Mouse (Mus musculus) lung, postnatal 0 days (tissue): Measurements from ENCODE around the gene Olfr15. TPM values are rescaled to one million over a fixed set of nuclear protein-coding genes. Genes with fewer than 3 reads are reported as not detected.
A peak's percentile ranks its signal among the peaks of the same experiment; 100 is the strongest.
"Not testable (repeated sequence)": the region's sequence is repeated elsewhere in the genome, so short reads cannot be mapped to it uniquely, and the experiment has no call there.

Experiments used
- ATAC-seq: fragments of 200-750 bp; cut with Nextera tagmentation; 2 replicates; pipeline ENCODE4 v1.8.0; 2017; ENCODE audit warnings: moderate library complexity
- DNase-seq: peaks from one replicate; pipeline ENCODE4 v3.0.0-alpha.2; 2016; ENCODE audit warnings: low spot score
- H3K27ac ChIP-seq: fragments of 300-500 bp; sonication (generic); 2 replicates; pipeline ENCODE4 v1.5.1; 2014; ENCODE audit warnings: antibody characterized with exemption, mild to moderate bottlenecking, low read length, mixed read lengths
- H3K27me3 ChIP-seq: fragments of 300-500 bp; sonication (generic); replicated peaks from 2 replicates; pipeline ENCODE4 v1.6.1; 2014; ENCODE audit warnings: low read length, mixed read lengths; ENCODE audit not compliant: insufficient read depth
- H3K36me3 ChIP-seq: fragments of 300-500 bp; sonication (generic); 2 replicates; pipeline ENCODE4 v1.6.1; 2014; ENCODE audit warnings: low read length, mixed read lengths; ENCODE audit not compliant: insufficient read depth
- H3K4me1 ChIP-seq: fragments of 300-500 bp; sonication (generic); 2 replicates; pipeline ENCODE4 v1.6.1; 2014; ENCODE audit warnings: antibody characterized with exemption, low read depth, low read length, mixed read lengths; ENCODE audit not compliant: insufficient read depth
- H3K4me2 ChIP-seq: fragments of 300-500 bp; sonication (generic); replicated peaks from 2 replicates; pipeline ENCODE4 v1.6.1; 2014; ENCODE audit warnings: low read depth, mild to moderate bottlenecking, low read length, moderate library complexity, mixed read lengths
- H3K4me3 ChIP-seq: fragments of 300-500 bp; sonication (generic); 2 replicates; pipeline ENCODE4 v1.5.1; 2014; ENCODE audit warnings: low read depth, low read length
- H3K9ac ChIP-seq: fragments of 300-500 bp; sonication (generic); replicated peaks from 2 replicates; pipeline ENCODE4 v1.6.1; 2014; ENCODE audit warnings: low read depth, mild to moderate bottlenecking
- H3K9me3 ChIP-seq: fragments of 300-500 bp; sonication (generic); 2 replicates; pipeline ENCODE4 v1.6.1; 2016; ENCODE audit warnings: low read length, mixed read lengths
- CTCF ChIP-seq: IDR thresholded peaks from 2 replicates; pipeline ENCODE4 v1.5.1; 2016; ENCODE audit warnings: antibody characterized with exemption, mild to moderate bottlenecking
- EP300 ChIP-seq: IDR thresholded peaks from 2 replicates; pipeline ENCODE4 v1.6.1; 2016; ENCODE audit warnings: antibody characterized with exemption, mild to moderate bottlenecking, control low read depth
- WGBS: fragments of 180-500 bp; shearing (Covaris S2); extraction: QIAGEN DNeasy Blood & Tissue Kit; methylation state at CpG from one replicate; pipeline ENCODE4 v1.1.7; 2014; 5-methylcytosine and 5-hydroxymethylcytosine counted together
- polyA plus RNA-seq: library from polyadenylated mRNA; unstranded; fragments of >200 nt; fragmentation: Nextera tagmentation; extraction: Ambion mirVana; gene quantifications from 2 replicates; pipeline ENCODE4 v1.2.1, GENCODE M21; 2015

Gene Olfr15
- not detected in 2 replicates for polyA plus RNA-seq

DNA sequence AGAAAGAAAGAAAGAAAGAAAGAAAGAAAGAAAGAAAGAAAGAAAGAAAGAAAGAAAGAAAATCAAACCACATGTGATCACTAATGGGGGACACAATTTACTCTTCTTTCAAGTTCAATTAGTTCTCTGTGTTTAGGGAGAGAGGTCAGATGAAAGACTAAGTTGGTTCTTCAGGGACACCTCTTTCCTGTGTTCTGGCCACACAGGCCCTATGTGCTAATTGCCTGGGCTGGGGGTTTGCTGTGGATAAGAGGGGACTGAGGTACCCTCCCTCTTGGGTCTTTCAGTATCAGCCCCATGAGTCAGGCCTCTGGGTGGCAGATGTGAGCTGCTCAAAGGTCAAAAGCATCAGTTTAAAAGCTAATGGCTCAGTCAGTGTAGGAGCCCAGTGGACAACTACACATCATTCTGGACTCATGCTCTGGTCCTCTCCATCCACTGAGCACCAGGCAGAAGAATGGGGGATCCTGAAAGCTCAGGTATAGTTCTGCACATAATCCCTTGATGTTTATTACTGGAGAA is at the start of gene Olfr15:
TSS of gene Olfr15 (plus strand) at position 291 of the 522 bp plus-strand sequence.
- Histone ChIP-seq H3K4me1 (no peaks in the 10 kb centered on the region), H3K4me2 (no peak within 1 kb of the TSS), H3K9me3 (no peaks in the 10 kb centered on the region), H3K9ac (no peak within 1 kb of the TSS), H3K36me3 (no peaks in the 10 kb centered on the region), H3K4me3 (no peak within 1 kb of the TSS), H3K27ac (no peak within 1 kb of the TSS), H3K27me3 (no peaks in the 10 kb centered on the region)
- TF ChIP-seq EP300 (no peak), CTCF (peak; percentile 31)
- DNase-seq, result no peak
- ATAC-seq, result no peak

DNA sequence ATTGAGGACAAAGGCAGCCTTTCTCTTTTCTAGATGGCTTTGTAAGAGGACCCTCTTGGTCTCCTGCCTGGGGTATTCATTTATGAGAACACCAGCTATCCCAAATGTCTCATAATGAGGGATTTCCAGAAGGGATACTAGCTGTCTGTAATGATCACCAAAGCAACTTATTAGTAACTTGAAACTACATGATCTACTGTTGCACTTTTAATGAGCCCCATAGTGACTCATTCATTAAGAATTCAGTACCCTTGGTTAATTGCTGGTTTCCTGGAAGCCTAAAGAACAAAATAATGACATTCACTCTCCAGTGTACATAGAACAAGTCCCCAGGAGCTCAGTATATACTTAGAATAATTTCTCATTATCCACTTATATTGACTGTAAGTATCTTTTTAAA is 49.4 kb upstream of the Olfr15 start:
- Histone ChIP-seq H3K9me3 (no peaks in the 10 kb centered on the region), H3K27me3 (no peaks in the 10 kb centered on the region), H3K36me3 (no peaks in the 10 kb centered on the region), H3K27ac (no peak overlapping the region), H3K4me2 (no peak overlapping the region), H3K9ac (no peak overlapping the region), H3K4me3 (no peak overlapping the region), H3K4me1 (no peaks in the 10 kb centered on the region)
- TF ChIP-seq EP300, result no peak
- TF ChIP-seq CTCF, result no peak
- DNase-seq (no peak), ATAC-seq (no peak)

DNA sequence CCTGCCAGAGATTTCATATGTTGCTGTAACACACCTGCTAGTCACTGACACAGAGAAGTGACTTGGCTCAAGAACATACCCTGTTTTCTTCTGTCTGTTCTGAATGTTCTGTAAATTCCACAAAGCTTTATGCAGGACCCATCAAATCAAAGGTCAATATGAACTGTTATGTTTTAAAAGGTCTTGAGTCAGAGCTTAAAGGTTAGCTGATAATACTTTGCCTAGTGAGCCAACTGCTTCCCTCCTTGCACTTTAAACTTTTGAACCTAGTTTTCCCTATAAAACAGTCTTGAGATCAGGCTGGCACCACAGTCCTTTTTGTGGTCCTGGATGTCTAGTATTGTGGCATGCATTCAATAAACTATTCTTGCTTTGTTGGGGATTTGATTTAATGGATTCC is 42.3 kb upstream of the Olfr15 start:
- no peaks in the 10 kb centered on the region for H3K9me3 ChIP-seq
- no peaks in the 10 kb centered on the region for H3K27me3 ChIP-seq
- DNase-seq, result no peak
- no peaks in the 10 kb centered on the region for H3K36me3 ChIP-seq
- no peak for TF ChIP-seq CTCF
- no peak for ATAC-seq
- H3K4me3 ChIP-seq, result no peak overlapping the region
- H3K27ac ChIP-seq, result no peak overlapping the region
- H3K4me1 ChIP-seq, result no peaks in the 10 kb centered on the region
- no peak overlapping the region for H3K4me2 ChIP-seq
- H3K9ac ChIP-seq, result no peak overlapping the region

DNA sequence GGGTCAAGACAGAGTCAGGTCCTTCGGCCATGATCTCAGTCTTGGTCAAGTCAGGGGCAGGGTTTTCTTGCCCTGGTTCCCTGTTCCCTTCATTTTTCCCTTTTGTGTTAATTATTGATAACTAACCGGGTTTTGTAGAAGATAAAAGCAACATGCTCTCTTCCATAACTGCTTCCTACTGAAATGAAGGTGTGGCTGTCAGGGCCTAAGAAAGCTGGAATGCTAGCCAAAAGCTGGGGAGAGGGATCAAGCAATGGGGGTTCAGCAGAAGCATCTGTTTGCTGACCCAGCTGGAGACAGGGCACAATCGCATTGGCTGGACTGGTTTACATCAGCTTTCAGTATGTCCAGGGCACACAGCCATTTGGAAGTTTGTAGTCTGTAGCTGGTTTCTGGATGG is 22.5 kb upstream of the Olfr15 start:
- H3K27me3 ChIP-seq, result no peaks in the 10 kb centered on the region
- H3K4me1 ChIP-seq, result no peaks in the 10 kb centered on the region
- no peak for TF ChIP-seq EP300
- no peak for TF ChIP-seq CTCF
- no peaks in the 10 kb centered on the region for H3K36me3 ChIP-seq
- no peaks in the 10 kb centered on the region for H3K9me3 ChIP-seq
- no peak overlapping the region for H3K4me2 ChIP-seq
- H3K27ac ChIP-seq, result no peak overlapping the region
- DNase-seq (no peak), ATAC-seq (no peak)
- H3K9ac ChIP-seq, result no peak overlapping the region
- 80% methylated on average over 3 of the region's 3 CpGs for WGBS
- no peak overlapping the region for H3K4me3 ChIP-seq

DNA sequence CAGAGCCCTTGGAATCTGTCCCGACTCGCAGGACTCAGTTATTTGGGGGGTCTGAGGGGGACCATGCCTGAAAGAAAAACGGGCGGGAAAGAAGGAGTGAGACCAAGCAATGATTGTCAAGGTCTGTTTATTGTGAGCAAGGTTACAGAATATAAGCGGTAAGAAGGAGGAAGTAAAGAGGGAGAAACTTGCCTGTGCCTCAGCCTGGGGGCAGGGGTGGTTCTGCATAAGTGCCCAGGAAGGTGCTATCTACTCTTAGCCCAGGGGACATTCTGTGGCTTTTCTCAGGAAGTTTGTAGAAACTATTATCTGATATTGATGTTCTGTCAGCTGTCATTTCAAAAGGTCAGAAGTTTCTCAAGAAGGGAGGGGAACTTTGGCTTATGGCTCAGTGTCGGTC is 16.0 kb upstream of the Olfr15 start:
- not testable (repeated sequence) for H3K4me2 ChIP-seq, H3K9ac ChIP-seq, H3K4me3 ChIP-seq, ATAC-seq, H3K27me3 ChIP-seq, DNase-seq, H3K4me1 ChIP-seq, H3K36me3 ChIP-seq, H3K27ac ChIP-seq, H3K9me3 ChIP-seq
- WGBS, result 77% methylated on average over 6 of the region's 6 CpGs

DNA sequence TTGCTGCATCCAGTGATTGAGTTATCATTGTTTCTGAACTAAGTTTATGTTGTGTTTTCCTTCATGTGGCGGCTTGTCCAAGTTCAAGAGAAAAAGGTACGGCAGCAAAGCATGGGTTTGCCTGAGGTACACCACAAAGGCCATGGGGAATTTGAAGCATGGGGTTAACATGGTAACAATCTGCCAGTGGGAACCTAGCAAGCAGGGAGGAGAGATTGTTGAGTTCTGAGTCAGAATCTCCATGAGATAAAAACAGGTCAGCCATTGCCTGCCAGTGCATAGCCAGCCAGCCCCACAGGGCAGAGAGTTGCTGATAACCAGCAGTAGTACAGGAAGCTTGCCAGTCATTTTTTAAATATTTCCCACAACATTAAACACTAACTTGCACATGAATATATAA is 10.5 kb upstream of the Olfr15 start:
- Histone ChIP-seq H3K36me3 (no peaks in the 10 kb centered on the region), H3K9ac (no peak overlapping the region), H3K27ac (no peak overlapping the region), H3K4me2 (no peak overlapping the region), H3K9me3 (no peaks in the 10 kb centered on the region), H3K4me3 (no peak overlapping the region), H3K27me3 (no peaks in the 10 kb centered on the region), H3K4me1 (no peaks in the 10 kb centered on the region)
- ATAC-seq, result no peak
- DNase-seq, result no peak
- 92% methylated on average over 2 of the region's 2 CpGs for WGBS
- TF ChIP-seq EP300 (no peak), CTCF (no peak)

DNA sequence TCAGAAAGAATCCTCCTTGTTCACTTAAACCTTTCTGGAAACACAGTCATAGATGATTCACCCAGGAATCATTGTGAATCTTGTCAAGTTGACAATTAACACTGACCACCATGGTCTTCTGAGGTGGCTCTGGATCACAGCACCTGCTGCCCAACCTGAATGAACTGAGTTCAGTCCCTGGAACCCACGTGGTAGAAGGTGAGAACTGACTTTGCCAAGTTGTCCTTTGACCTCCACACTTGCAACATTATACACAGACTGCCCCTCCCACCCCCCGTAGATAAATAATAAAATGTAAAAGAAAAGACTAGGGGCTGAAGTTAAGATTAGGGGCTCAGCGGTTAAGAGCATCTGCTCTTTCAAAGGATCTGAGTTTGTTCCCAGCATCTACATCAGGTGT is 2.7 kb upstream of the Olfr15 start:
- H3K27ac ChIP-seq, result no peak overlapping the region
- WGBS, result 52% methylated on average over 3 of the region's 3 CpGs
- no peak for DNase-seq
- ATAC-seq, result no peak
- no peaks in the 10 kb centered on the region for H3K36me3 ChIP-seq
- H3K9me3 ChIP-seq, result no peaks in the 10 kb centered on the region
- no peak overlapping the region for H3K4me2 ChIP-seq
- TF ChIP-seq CTCF (no peak), EP300 (no peak)
- H3K4me1 ChIP-seq, result no peaks in the 10 kb centered on the region
- no peaks in the 10 kb centered on the region for H3K27me3 ChIP-seq
- H3K4me3 ChIP-seq, result no peak overlapping the region
- no peak overlapping the region for H3K9ac ChIP-seq
